Mouse (Mus musculus) intestine, postnatal 0 days (tissue): ENCODE results near the gene Fgfr2. TPM values are rescaled to one million over a fixed set of nuclear protein-coding genes. Genes with fewer than 3 reads are reported as not detected.

Experiments used
- ATAC-seq: fragments of 200-750 bp; cut with Nextera tagmentation; 2 replicates; pipeline ENCODE4 v1.8.0; 2017; ENCODE audit warnings: mild to moderate bottlenecking, moderate TSS enrichment, moderate library complexity
- H3K27ac ChIP-seq: fragments of 300-500 bp; sonication (generic); 2 replicates; pipeline ENCODE4 v1.5.1; 2014; ENCODE audit warnings: mild to moderate bottlenecking, low read depth, low read length, moderate library complexity
- H3K27me3 ChIP-seq: fragments of 300-500 bp; sonication (generic); replicated peaks from 2 replicates; pipeline ENCODE4 v1.6.1; 2014; ENCODE audit warnings: low read length, mixed read lengths; ENCODE audit not compliant: control insufficient read depth, insufficient read depth
- H3K36me3 ChIP-seq: fragments of 300-500 bp; sonication (generic); 2 replicates; pipeline ENCODE4 v1.6.1; 2014; ENCODE audit warnings: mild to moderate bottlenecking, moderate library complexity; ENCODE audit not compliant: control insufficient read depth, insufficient read depth
- H3K4me1 ChIP-seq: fragments of 300-500 bp; sonication (generic); replicated peaks from 2 replicates; pipeline ENCODE4 v1.6.1; 2014; ENCODE audit warnings: antibody characterized with exemption, low read length, mixed read lengths; ENCODE audit not compliant: control insufficient read depth, insufficient read depth
- H3K4me2 ChIP-seq: fragments of 300-500 bp; sonication (generic); replicated peaks from 2 replicates; pipeline ENCODE4 v1.6.1; 2014; ENCODE audit warnings: low read depth, mild to moderate bottlenecking, moderate library complexity
- H3K4me3 ChIP-seq: fragments of 300-500 bp; sonication (generic); 2 replicates; pipeline ENCODE4 v1.5.1; 2014; ENCODE audit warnings: low read depth, low read length
- H3K9ac ChIP-seq: fragments of 300-500 bp; sonication (generic); 2 replicates; pipeline ENCODE4 v1.6.1; 2014; ENCODE audit warnings: mild to moderate bottlenecking, low read depth, low read length
- H3K9me3 ChIP-seq: fragments of 300-500 bp; sonication (generic); 2 replicates; pipeline ENCODE4 v1.6.1; 2016; ENCODE audit warnings: mixed run types; ENCODE audit not compliant: control insufficient read depth
- CTCF ChIP-seq: sonication (generic); IDR thresholded peaks from 2 replicates; pipeline ENCODE4 v1.5.1; 2016; ENCODE audit warnings: low read depth, mild to moderate bottlenecking, control low read depth, antibody characterized with exemption, moderate library complexity
- WGBS: fragments of 180-500 bp; shearing (Covaris S2); extraction: QIAGEN DNeasy Blood & Tissue Kit; methylation state at CpG from one replicate; pipeline ENCODE4 v1.1.7; 2014; 5-methylcytosine and 5-hydroxymethylcytosine counted together
- polyA plus RNA-seq: library from polyadenylated mRNA; unstranded; fragments of >200 nt; fragmentation: Nextera tagmentation; extraction: Ambion mirVana; gene quantifications from 2 replicates; pipeline ENCODE4 v1.2.1, GENCODE M21; 2015

Gene Fgfr2
- polyA plus RNA-seq, 1 experiment from 2014 or later = 29.5 TPM

DNA sequence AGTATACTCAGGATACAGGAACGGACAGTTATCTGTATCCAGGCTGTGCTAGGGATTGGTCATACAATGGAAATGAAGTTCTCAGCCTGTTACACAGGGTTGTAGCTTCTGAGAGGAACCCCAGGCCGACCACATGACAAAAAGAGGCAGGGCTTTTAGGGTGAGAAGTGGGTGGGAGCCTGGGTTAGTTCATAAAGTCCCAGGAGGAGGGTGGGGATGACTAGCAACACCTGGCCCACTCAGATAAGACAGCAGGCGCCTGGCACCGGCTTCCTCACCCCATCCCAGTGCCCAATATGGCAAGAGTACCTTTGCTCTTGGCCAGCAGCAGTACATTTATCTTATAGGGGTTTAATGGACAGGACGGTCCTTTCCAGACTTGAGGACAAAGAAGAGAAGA lies 350.7 kb downstream of the Fgfr2 start:
- Histone ChIP-seq H3K4me2 (no peak overlapping the region), H3K27ac (no peak overlapping the region), H3K4me3 (no peak overlapping the region), H3K9me3 (no peaks in the 10 kb centered on the region), H3K4me1 (peaks cover 7% of the 10 kb centered on the region), H3K36me3 (peaks cover 56% of the 10 kb centered on the region), H3K27me3 (no peaks in the 10 kb centered on the region), H3K9ac (no peak overlapping the region)
- ATAC-seq = no peak; the same call in 1 of the 2 replicates
- WGBS = 67% methylated on average over 5 of the region's 5 CpGs
- no peak for TF ChIP-seq CTCF

- no peak for TF ChIP-seq CTCF
- Histone ChIP-seq H3K4me1 (peaks cover 18% of the 10 kb centered on the region), H3K4me3 (no peak overlapping the region), H3K9ac (no peak overlapping the region), H3K4me2 (no peak overlapping the region), H3K27ac (peak overlapping the region; percentile 28; the same call in 1 of the 2 replicates), H3K9me3 (no peaks in the 10 kb centered on the region), H3K36me3 (peaks cover 33% of the 10 kb centered on the region), H3K27me3 (no peaks in the 10 kb centered on the region)
- ATAC-seq = no peak
- 67% methylated on average over 12 of the region's 12 CpGs for WGBS
Observed at GRCm38 (mm10) chr7:132768498-132769344, 354.4 kb downstream of the Fgfr2 start.

DNA sequence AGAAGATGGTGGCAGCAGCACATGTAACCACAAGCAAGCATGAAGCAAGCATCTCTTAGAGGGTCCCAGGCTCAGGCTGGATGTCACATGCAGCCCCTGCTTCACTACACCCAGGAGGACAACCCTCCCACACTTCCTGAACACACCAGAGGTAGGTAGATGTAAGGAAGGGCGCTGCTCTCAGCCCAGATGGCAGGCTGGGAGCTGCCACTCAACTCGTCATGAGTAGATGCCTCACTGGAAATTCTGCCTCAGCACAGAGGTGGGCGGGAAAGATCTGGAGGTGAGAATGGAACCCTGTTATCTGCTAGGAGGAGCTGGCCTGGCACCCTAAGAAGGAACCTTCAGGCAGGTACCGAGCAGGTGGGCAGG lies 355.2 kb downstream of the Fgfr2 start:
- TF ChIP-seq CTCF = no peak
- no peak overlapping the region for H3K4me3 ChIP-seq
- peaks cover 21% of the 10 kb centered on the region for H3K4me1 ChIP-seq
- no peak overlapping the region for H3K4me2 ChIP-seq
- no peaks in the 10 kb centered on the region for H3K27me3 ChIP-seq
- no peaks in the 10 kb centered on the region for H3K9me3 ChIP-seq
- 73% methylated on average over 4 of the region's 4 CpGs for WGBS
- no peak overlapping the region for H3K9ac ChIP-seq
- no peak overlapping the region; the same call in 1 of the 2 replicates for H3K27ac ChIP-seq
- H3K36me3 ChIP-seq = peaks cover 33% of the 10 kb centered on the region; the same call in 1 of the 2 replicates
- ATAC-seq = no peak

DNA sequence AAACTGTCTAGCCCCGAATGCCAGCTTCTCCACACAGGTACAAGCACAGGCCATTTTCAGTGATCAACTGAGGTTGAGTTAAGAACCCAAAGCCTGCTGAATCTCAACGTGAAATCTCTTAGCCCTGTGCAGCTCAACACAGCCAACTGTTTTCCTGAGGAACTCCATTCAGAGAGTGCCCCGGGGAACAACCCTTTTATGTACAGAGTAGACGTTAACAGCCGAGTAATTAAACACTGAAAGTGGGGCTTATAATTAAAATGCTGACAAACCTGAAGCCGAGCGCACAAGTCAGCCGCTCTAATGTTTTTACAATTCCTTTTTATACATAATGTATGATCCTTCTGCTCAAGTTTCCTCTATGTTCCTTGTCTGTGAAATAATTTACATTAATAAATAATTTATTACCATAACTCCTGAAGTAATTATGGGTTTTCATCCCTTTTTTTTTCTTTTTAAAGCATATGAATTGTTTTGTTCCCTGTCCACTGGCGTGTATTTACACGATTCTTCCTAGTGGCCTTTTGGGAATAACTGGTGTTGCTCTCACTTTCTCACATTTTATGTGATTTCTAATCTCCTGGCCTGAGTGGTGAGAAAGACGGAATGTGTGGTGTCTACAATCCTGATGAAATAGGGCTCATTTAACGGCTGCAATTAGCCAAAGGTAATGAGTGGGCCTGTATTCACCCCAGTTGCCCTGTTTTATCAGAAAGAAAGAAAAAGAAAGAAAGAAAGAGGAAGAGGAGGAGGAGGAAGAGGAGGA lies 355.7 kb downstream of the Fgfr2 start:
- peaks cover 32% of the 10 kb centered on the region; the same call in 1 of the 2 replicates for H3K36me3 ChIP-seq
- peaks cover 25% of the 10 kb centered on the region for H3K4me1 ChIP-seq
- no peaks in the 10 kb centered on the region for H3K27me3 ChIP-seq
- H3K9ac ChIP-seq = no peak overlapping the region
- TF ChIP-seq CTCF = no peak
- H3K4me3 ChIP-seq = no peak overlapping the region
- no peak for ATAC-seq
- no peaks in the 10 kb centered on the region for H3K9me3 ChIP-seq
- no peak overlapping the region for H3K4me2 ChIP-seq
- 66% methylated on average over 12 of the region's 12 CpGs for WGBS
- no peak overlapping the region for H3K27ac ChIP-seq

GRCm38 (mm10) chr7:132766235-132766871 lies 356.8 kb downstream of the Fgfr2 start:
- Histone ChIP-seq H3K4me3 (no peak overlapping the region), H3K27me3 (no peaks in the 10 kb centered on the region), H3K4me2 (no peak overlapping the region), H3K9me3 (no peaks in the 10 kb centered on the region), H3K4me1 (peaks cover 32% of the 10 kb centered on the region), H3K36me3 (peaks cover 24% of the 10 kb centered on the region; the same call in 1 of the 2 replicates), H3K27ac (peak overlapping the region; percentile 75), H3K9ac (no peak overlapping the region)
- no peak for TF ChIP-seq CTCF
- peak; percentile 60 for ATAC-seq
- WGBS = 49% methylated on average over 11 of the region's 11 CpGs
